ENCODE assay signal across 15 mouse cellular contexts in the genomic region with DNA sequence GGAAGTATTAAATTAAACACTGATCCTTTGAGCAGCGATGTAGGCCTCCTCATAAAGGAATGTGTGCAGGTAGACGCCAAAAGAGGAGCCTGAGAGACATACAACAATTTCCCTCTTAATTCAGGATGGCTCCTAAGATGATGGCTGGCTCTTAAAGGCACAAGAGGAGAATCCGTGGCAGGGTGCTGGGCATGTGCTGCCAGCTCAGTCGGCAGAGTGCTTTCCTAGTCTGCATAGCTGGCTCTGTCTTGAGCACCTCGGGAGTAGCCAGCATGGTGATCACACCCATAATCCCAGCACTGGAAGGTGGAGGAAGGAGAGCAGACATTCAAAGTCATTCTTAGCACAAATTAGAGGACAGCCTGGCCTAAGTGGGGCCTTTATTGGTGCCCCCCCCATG. TPM values are rescaled to one million over a fixed set of nuclear protein-coding genes. Genes with fewer than 3 reads are reported as not detected.
DNase-seq lines count a peak whose midpoint lies in the region; ATAC-seq lines count a peak whose summit lies in the region.
"Had no signal": no experiment of that assay in that cellular context is flagged by ENCODE, and none has a peak within 500 bp of the region (broad histone marks: within the 10 kb centered on the region; RNA-seq: fewer than 3 reads in every experiment).

No protein-coding gene starts in this region.

- intact Hi-C loops in heart, postnatal 36 days (cut with DNase I) = no loop called here

- no peak for DNase-seq in heart, postnatal 36 days
- DNase-seq in kidney, postnatal 25 days = no peak
- peak; percentile 36 to 57 for DNase-seq in cerebellum, postnatal 14 days
- no peak for DNase-seq in Muller cell, postnatal 12 days (ENCODE audit: inconsistent ontology term)
- DNase-seq in urinary bladder, postnatal 4 days (ENCODE audit: low spot score in 2 of 2) = no peak
- DNase-seq: gastrocnemius, postnatal 25 days; liver, embryonic 13.5 days had no signal

- no peaks in the 10 kb centered on the region for H3K9me3 ChIP-seq in heart, embryonic 11.5 days (replicated peaks; ENCODE audit: control insufficient read depth, low read length)
- H3K9me3 ChIP-seq in kidney, embryonic 16.5 days (ENCODE audit: low read length) = no peaks in the 10 kb centered on the region
- H3K9me3 ChIP-seq: forebrain, embryonic 10.5 days; liver, embryonic 13.5 days had no signal

- 89% methylated on average over 5 of the region's 5 CpGs for WGBS in heart, embryonic 11.5 days (ENCODE audit: insufficient replicate concordance)
- WGBS in kidney, embryonic 16.5 days = 63% methylated on average over 5 of the region's 5 CpGs

- H3K36me3 ChIP-seq in heart, embryonic 11.5 days (ENCODE audit: control insufficient read depth, insufficient read depth, low read length) = peaks cover 28% of the 10 kb centered on the region
- peaks cover 51% of the 10 kb centered on the region for H3K36me3 ChIP-seq in kidney, embryonic 16.5 days (ENCODE audit: insufficient read depth, low read length)

- no peak overlapping the region for H3K4me2 ChIP-seq in heart, embryonic 11.5 days
- H3K4me2 ChIP-seq in kidney, embryonic 16.5 days (replicated peaks; ENCODE audit: low read depth, low read length) = no peak overlapping the region
- H3K4me2 ChIP-seq: liver, embryonic 13.5 days; midbrain, embryonic 11.5 days had no signal

- no peak overlapping the region for H3K9ac ChIP-seq in heart, embryonic 11.5 days (ENCODE audit: low read depth, low read length)
- no peak overlapping the region; the same call in 1 of the 2 replicates for H3K9ac ChIP-seq in kidney, embryonic 16.5 days (replicated peaks; ENCODE audit: low read length)
- H3K9ac ChIP-seq: liver, embryonic 13.5 days had no signal

- ATAC-seq in heart, embryonic 11.5 days (replicated peaks; ENCODE audit: insufficient number of reproducible peaks, low FRiP score, low TSS enrichment) = no peak
- ATAC-seq in kidney, embryonic 16.5 days (ENCODE audit: low FRiP score, low TSS enrichment) = no peak

- H3K4me3 ChIP-seq in heart, embryonic 11.5 days (ENCODE audit: low read depth, low read length) = no peak overlapping the region
- H3K4me3 ChIP-seq in kidney, embryonic 16.5 days (ENCODE audit: low read length) = no peak overlapping the region
- no peak overlapping the region for H3K4me3 ChIP-seq in brown adipose tissue, adult 24 weeks (ENCODE audit: insufficient read depth, low read depth, low read length)
- H3K4me3 ChIP-seq: forebrain, embryonic 10.5 days; liver, embryonic 13.5 days had no signal

- peak overlapping the region; percentile 22; the same call in 1 of the 2 replicates for H3K27ac ChIP-seq in heart, embryonic 11.5 days (ENCODE audit: low read depth, low read length)
- peak overlapping the region; percentile 59 for H3K27ac ChIP-seq in kidney, embryonic 16.5 days (ENCODE audit: low read length)
- H3K27ac ChIP-seq in brown adipose tissue, adult 24 weeks (replicated peaks; ENCODE audit: low read depth, low read length) = peak overlapping the region; percentile 76
- H3K27ac ChIP-seq: forebrain, embryonic 10.5 days; liver, embryonic 13.5 days had no signal

- H3K27me3 ChIP-seq in heart, embryonic 11.5 days (ENCODE audit: control insufficient read depth, insufficient read depth, low read length) = no peaks in the 10 kb centered on the region
- H3K27me3 ChIP-seq in kidney, embryonic 16.5 days (ENCODE audit: insufficient read depth, low read length) = no peaks in the 10 kb centered on the region
- H3K27me3 ChIP-seq: CH12.LX; liver, embryonic 13.5 days had no signal

- H3K4me1 ChIP-seq in heart, embryonic 11.5 days (ENCODE audit: control insufficient read depth, insufficient read depth, low read length) = no peaks in the 10 kb centered on the region
- peaks cover 59% of the 10 kb centered on the region for H3K4me1 ChIP-seq in kidney, embryonic 16.5 days (ENCODE audit: insufficient read depth, low read length)
- peaks cover 25% of the 10 kb centered on the region for H3K4me1 ChIP-seq in brown adipose tissue, adult 24 weeks (ENCODE audit: control insufficient read depth, insufficient read depth, insufficient read length, low read length)
- H3K4me1 ChIP-seq: forebrain, embryonic 10.5 days had no signal

RNA-seq across cellular contexts. Expression of gene Smarcc2, which starts 23.2 kb away (rescaled TPM):
- 70.8 and 82.8 TPM in 2 replicates for polyA plus RNA-seq in heart, embryonic 11.5 days (2014; fragmentation: Nextera tagmentation; extraction: Ambion mirVana)
- 10 to 100 TPM; 79.8 to 82.7 TPM for total RNA-seq in heart, postnatal 36 days (2021)
- 64.5 and 75.9 TPM in 2 replicates for polyA plus RNA-seq in kidney, embryonic 16.5 days (2015; fragmentation: Nextera tagmentation; extraction: Ambion mirVana)
- 63.7 and 94.7 TPM in 2 replicates for polyA plus RNA-seq in brown adipose tissue, adult 24 weeks (2012; ENCODE audit: insufficient read depth, insufficient read length, missing spikeins)

RNA-seq across cellular contexts. Expression of gene Rnf41, which starts 24.4 kb away (rescaled TPM):
- 24.5 and 24.8 TPM in 2 replicates for polyA plus RNA-seq in heart, embryonic 11.5 days (2014; fragmentation: Nextera tagmentation; extraction: Ambion mirVana)
- 10 to 100 TPM; 16.3 to 18.3 TPM for total RNA-seq in heart, postnatal 36 days (2021)
- 52.5 and 52.6 TPM in 2 replicates for polyA plus RNA-seq in kidney, embryonic 16.5 days (2015; fragmentation: Nextera tagmentation; extraction: Ambion mirVana)
- polyA plus RNA-seq in brown adipose tissue, adult 24 weeks (2012; ENCODE audit: insufficient read depth, insufficient read length, missing spikeins) = 15.1 and 17.1 TPM in 2 replicates

RNA-seq across cellular contexts. Expression of gene Nabp2, which starts 24.6 kb away (rescaled TPM):
- polyA plus RNA-seq in heart, embryonic 11.5 days (2014; fragmentation: Nextera tagmentation; extraction: Ambion mirVana) = 61.6 and 70.8 TPM in 2 replicates
- 10 to 100 TPM; 44.6 to 49.6 TPM for total RNA-seq in heart, postnatal 36 days (2021)
- polyA plus RNA-seq in kidney, embryonic 16.5 days (2015; fragmentation: Nextera tagmentation; extraction: Ambion mirVana) = 81.7 and 94.8 TPM in 2 replicates
- polyA plus RNA-seq in brown adipose tissue, adult 24 weeks (2012; ENCODE audit: insufficient read depth, insufficient read length, missing spikeins) = 67.1 and 87.6 TPM in 2 replicates

RNA-seq across cellular contexts. Expression of gene Slc39a5, which starts 34.8 kb away (rescaled TPM):
- 0.52 TPM in 1 of 2 replicates, not detected in the other for polyA plus RNA-seq in heart, embryonic 11.5 days (2014; fragmentation: Nextera tagmentation; extraction: Ambion mirVana)
- not detected for total RNA-seq in heart, postnatal 36 days (2021)
- 69.0 and 75.1 TPM in 2 replicates for polyA plus RNA-seq in kidney, embryonic 16.5 days (2015; fragmentation: Nextera tagmentation; extraction: Ambion mirVana)
- not detected in 2 replicates for polyA plus RNA-seq in brown adipose tissue, adult 24 weeks (2012; ENCODE audit: insufficient read depth, insufficient read length, missing spikeins)
- total RNA-seq: CH12.LX; gastrocnemius, postnatal 25 days; left cerebral cortex, postnatal 36 days had no signal
- polyA plus RNA-seq: embryonic facial prominence, embryonic 11.5 days; forebrain, embryonic 10.5 days; midbrain, embryonic 11.5 days had no signal

RNA-seq across cellular contexts. Expression of gene Myl6, which starts 58.1 kb away (rescaled TPM):
- 1,242 and 1,345 TPM in 2 replicates for polyA plus RNA-seq in heart, embryonic 11.5 days (2014; fragmentation: Nextera tagmentation; extraction: Ambion mirVana)
- 100 to 1,000 TPM; 267 to 286 TPM for total RNA-seq in heart, postnatal 36 days (2021)
- polyA plus RNA-seq in kidney, embryonic 16.5 days (2015; fragmentation: Nextera tagmentation; extraction: Ambion mirVana) = 1,255 and 1,413 TPM in 2 replicates
- 1,414 and 1,508 TPM in 2 replicates for polyA plus RNA-seq in brown adipose tissue, adult 24 weeks (2012; ENCODE audit: insufficient read depth, insufficient read length, missing spikeins)

Comparison
In these comparisons a context has a peak if more than half of its experiments do, and no peak if none do; other contexts are left out.
1. H3K27ac ChIP-seq: peak in every context shown above with its lines; median percentile 76 in brown adipose tissue, adult 24 weeks; 59 in kidney, embryonic 16.5 days; 22 in heart, embryonic 11.5 days.
2. DNase-seq: peak in cerebellum, postnatal 14 days (2 of 2); none in heart, postnatal 36 days (0 of 2), kidney, postnatal 25 days (0 of 2), Muller cell, postnatal 12 days (single experiment) and urinary bladder, postnatal 4 days (0 of 2).